Mouse (Mus musculus) spleen, adult 2 months (tissue): Measurements from ENCODE around the gene Vash1.

Source experiments
- CTCF ChIP-seq: fragments of 200-500 bp; IDR thresholded peaks from 2 replicates; pipeline ENCODE4 v1.5.1; 2011; ENCODE audit warnings: mild to moderate bottlenecking, inconsistent platforms; ENCODE audit not compliant: insufficient read depth, insufficient read length, insufficient replicate concordance; ENCODE audit errors: extremely low read depth
- POLR2A ChIP-seq: fragments of 200-500 bp; IDR thresholded peaks from 2 replicates; pipeline ENCODE4 v1.6.1; 2011; ENCODE audit warnings: low read depth, low read length, inconsistent platforms

DNA sequence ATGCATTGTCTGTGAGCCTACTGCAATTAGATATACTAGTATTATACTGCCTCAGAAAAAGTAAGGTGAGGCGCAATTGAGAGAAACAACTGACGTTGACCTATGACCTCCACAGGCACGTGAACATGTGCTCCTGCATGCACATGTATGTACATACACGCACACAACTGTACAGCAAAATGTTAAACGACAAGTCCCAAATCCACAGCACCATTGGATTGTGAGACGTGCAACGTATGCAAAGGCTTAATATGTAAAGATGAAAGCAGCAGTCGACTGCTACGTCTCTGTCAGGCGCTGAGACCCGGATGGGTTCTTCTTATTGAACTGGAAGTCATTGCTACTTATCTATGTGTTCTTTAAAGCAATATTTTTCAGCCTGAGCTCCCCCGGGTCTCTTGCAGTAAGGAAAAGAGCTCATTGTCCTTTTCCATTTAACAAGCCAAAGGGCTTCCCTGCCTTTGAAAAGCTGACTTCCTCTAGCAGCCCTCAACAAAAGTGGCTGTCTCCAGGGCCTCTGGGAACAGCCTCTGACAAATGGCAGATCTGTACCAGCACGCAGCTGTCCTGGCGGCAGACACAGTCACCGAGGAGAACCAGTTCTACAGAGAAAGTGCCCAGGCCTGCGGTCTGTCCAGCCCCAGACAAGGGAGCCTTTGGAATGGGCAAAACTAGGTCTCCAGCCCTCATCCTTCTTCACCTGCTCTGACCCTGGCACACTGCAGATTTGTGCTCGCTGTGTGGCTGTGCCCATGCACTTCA is 33.8 kb upstream of the Vash1 start:
- TF ChIP-seq CTCF: no peak
- TF ChIP-seq POLR2A: no peak
